Mouse (Mus musculus): ENCODE data around the gene Btg3.
"Not testable (repeated sequence)": the region's sequence is repeated elsewhere in the genome, so short reads cannot be mapped to it uniquely, and the experiment has no call there.

The Btg3 gene

DNA sequence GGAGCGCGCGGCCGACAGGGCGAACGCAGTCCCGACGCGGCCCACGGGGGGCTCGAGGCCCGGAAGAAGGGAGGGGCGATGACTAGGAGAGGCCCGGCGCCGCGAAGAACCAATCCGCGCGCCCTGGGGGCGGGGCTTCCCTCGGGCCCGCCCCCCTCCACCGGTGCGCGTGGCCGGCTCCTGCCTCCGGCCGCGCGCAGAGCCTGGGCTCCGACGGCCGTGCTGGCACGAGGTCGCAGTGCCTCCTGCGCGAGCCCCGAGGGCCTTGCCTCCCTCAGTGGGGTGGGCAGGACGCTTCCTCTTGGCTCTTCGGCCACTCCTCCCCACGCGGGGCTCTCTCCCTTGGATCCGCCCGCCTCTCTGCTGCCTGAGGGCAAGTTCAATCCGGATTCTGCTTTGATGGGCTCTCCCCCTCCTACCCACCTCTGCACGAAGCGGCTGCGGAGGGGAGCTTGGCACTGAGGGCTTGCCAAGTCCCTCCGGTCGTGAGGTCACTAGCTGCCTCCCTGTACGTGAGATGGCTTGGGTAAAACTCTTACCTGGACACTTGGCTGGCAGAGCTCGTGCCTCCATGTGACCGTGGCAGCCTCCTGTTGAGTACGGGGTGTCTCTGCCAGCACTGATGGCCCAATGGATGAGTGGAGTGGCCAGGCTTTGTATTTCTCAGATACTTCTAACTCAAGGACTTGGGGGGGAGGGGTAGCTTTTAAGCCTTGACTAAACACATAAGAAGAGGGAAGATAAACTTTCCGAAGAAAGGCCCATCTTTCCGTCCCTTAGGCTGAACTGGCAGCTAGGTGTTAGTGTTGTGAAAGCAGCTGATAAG, at the start of gene Btg3:
Btg3 (minus strand) TSS at position 448 of the 826 bp plus-strand sequence.
- peak; percentile 38 for DNase-seq (ENCODE audit: low read depth, low spot score)

GRCm38 (mm10) chr16:78417733-78418132, 40.7 kb upstream of the Btg3 start:
- DNase-seq (ENCODE audit: low read depth, low spot score), result no peak

- no peak for DNase-seq (ENCODE audit: low read depth, low spot score)
Observed at GRCm38 (mm10) chr16:78416500-78416899, 39.5 kb upstream of the Btg3 start.

GRCm38 (mm10) chr16:78409991-78410390, 33.0 kb upstream of the Btg3 start:
- DNase-seq (ENCODE audit: low read depth, low spot score), result no peak

DNA sequence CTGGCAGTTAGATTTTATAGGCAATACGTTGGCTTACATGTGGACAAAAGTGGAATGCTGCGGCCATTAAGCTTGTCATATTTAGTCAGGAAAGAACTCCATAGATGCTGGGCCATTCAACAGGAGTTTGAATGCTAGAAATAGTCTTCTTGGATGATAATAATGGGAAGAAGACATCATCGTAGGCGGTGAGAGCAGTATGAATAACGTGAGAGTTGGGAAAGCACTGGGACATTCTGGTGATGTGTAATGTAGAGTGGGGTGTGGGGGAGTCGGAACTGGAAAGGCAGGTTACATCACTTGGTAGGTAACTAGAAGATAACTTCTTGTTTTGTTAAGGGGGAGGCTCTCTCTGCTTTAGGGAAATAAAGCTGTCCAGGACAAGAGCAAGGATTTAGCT, 30.9 kb upstream of the Btg3 start:
- DNase-seq (ENCODE audit: low read depth, low spot score), result peak; percentile 18

- no peak for DNase-seq (ENCODE audit: low read depth, low spot score)
Observed at GRCm38 (mm10) chr16:78406657-78407056, 29.7 kb upstream of the Btg3 start.

GRCm38 (mm10) chr16:78402316-78402715, 25.3 kb upstream of the Btg3 start:
- DNase-seq (ENCODE audit: low read depth, low spot score), result no peak

- DNase-seq (ENCODE audit: low read depth, low spot score), result no peak
Observed at GRCm38 (mm10) chr16:78399423-78399822, 22.4 kb upstream of the Btg3 start.

- no peak for DNase-seq (ENCODE audit: low read depth, low spot score)
Observed at GRCm38 (mm10) chr16:78398734-78399133, 21.7 kb upstream of the Btg3 start.

DNA sequence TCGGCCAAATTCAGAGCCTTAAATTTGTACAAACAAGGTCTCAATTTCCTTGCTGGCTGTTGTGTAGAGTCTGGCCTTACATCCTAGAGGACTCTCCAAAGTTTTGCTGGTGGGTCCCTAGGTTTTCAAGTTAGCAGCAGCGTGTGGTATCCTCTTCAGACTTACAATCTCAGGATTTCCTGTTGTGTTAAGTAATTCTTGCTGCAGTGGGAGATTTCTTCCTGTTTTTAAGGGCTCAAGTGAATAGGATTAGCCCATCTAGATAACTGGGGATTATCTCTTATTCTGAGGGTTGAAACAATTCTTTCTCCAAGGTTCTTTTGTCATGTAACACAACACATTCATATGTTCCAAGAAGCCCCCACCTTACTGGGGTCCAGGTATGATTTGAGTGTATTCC, 14.4 kb upstream of the Btg3 start:
- DNase-seq (ENCODE audit: low read depth, low spot score), result no peak

- DNase-seq (ENCODE audit: low read depth, low spot score), result no peak
Observed at GRCm38 (mm10) chr16:78389986-78390385, 13.0 kb upstream of the Btg3 start.

- DNase-seq (ENCODE audit: low read depth, low spot score), result no peak
Observed at GRCm38 (mm10) chr16:78389122-78389521, 12.1 kb upstream of the Btg3 start.

DNA sequence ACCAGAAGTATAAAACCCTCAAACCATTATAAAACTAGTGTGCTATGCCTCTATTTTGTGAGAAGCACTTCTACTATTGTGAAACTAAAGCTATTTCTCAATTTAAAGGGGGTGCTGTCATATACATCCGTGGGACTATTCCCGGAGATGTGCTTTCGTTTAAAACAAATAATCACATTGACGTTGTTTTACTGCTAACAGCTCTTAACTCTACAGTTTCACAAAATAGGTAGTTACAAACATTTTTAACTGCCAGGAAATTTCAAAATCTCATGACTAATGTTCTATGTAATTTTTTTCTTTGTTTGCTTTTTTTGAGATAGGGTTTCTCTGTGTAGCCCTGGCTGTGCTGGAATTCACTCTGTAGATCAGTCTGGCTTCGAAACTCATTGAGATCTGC, 1.5 kb upstream of the Btg3 start:
- DNase-seq (ENCODE audit: low read depth, low spot score), result no peak

DNA sequence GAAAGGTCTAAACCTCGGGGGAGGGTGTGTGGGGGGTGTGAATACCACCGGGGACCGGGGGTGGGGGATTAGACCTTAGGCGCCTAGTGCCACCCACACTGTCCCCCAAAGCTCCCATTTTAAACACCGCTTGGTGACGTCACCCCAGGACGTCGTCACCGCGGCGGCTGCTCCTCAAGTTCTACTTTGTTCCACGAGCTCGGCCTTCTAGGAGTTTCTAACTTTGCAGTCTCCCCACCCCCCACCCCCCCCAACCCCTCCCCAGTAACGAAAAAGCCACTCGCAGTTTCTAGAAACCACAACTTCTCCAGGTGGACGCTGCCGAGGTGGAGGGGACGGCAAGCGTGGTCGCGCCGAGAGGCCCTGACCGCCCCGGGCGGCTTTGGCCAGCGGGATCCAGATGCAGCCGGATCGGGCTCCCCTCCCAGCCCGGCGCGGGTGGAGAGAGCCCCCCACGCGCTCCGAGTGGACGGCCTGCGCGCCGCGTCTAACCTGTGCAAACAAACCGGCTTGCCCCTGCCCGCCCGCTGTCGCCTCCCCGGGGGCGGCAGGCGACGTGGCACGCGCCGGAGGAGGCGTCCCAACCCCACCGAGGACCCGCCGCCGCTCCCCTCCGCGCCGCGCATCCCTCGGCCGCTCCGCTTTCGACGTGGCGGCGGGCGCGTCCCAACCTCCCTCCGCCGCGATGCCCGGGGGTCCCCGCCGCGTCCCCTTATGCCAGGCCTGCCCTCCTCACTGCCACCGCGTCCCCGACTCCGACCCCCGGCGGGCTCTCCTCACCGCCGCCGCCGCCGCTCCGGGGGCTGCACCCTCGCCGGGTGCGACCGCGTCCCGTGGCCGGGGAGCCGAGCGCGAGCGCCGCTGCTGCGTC, 936 bp downstream of the Btg3 start:
- no peak for DNase-seq (ENCODE audit: low read depth, low spot score)

GRCm38 (mm10) chr16:78375222-78375621, 1.8 kb downstream of the Btg3 start:
- DNase-seq (ENCODE audit: low read depth, low spot score), result no peak

- DNase-seq (ENCODE audit: low read depth, low spot score), result no peak
Observed at GRCm38 (mm10) chr16:78373743-78374142, 3.2 kb downstream of the Btg3 start.

DNA sequence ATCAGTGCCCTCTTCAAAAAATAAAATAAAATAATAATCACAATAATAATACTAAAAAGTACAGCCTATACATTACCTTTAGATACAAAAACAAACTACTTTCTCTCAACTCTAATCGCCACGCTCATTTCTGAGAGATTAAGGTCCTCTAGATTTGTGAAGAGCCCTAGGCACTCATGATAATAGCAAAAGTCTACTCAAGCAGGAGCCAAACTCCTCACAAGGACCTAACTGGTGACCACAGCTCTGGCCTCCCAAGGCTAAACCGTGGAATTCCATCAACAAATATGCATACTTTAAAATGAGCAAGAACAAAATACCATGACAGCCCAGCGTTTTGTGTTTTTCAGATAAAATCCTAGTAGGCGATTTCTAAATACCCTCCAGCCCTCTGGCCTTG, 4.2 kb downstream of the Btg3 start:
- DNase-seq (ENCODE audit: low read depth, low spot score), result no peak

DNA sequence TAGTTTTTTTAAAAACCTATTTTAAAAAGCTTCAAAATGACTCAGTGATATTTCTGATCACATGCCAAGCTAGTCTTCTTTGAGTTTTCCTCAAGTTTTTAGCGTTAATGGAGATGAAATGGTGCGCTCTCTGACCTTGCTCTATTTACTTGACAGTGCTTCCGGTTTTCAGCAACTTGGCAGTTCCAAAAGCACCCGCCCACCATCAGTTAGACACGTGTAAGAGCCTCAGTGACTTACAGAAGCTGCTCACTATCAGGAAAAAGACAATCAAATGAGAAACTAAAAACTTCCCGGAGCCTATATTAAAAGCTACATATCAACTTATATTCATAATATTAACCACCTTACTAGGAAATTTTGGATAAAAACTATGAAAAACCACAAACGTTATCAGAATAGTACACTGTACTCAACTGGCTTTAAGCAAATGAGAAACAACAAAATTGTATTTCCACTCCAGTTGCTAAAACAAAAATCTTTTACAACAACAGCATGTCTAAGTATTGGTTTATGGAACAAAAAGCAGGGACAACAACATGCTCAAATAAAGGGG, 5.4 kb downstream of the Btg3 start:
- no peak for DNase-seq (ENCODE audit: low read depth, low spot score)

- not testable (repeated sequence) for DNase-seq (ENCODE audit: low read depth, low spot score)
Observed at GRCm38 (mm10) chr16:78364554-78364953, 12.4 kb downstream of the Btg3 start.

- DNase-seq (ENCODE audit: low read depth, low spot score), result no peak
Observed at GRCm38 (mm10) chr16:78361466-78361865, 15.5 kb downstream of the Btg3 start.

DNA sequence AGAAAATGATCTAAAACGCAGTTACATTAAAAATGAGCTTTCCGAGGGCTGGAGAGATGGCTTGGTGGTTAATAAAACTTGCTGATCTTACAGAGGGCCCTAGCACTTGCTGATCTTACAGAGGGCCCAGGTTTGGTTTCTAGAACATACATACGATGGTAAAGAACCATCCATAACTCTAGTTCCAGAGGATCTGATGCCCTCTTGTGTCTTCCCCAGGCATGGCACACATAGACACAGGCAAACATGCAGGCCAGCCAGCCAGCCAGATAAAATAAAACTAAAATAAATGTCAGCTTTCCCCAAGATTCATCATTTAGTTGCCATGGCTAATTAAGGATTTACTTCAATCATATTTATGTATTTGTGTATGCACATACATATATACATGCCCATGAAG, 19.2 kb downstream of the Btg3 start:
- DNase-seq (ENCODE audit: low read depth, low spot score), result no peak

GRCm38 (mm10) chr16:78347328-78347926, 29.6 kb downstream of the Btg3 start:
- no peak for DNase-seq (ENCODE audit: low read depth, low spot score)

Data from telencephalon, adult 2 months (tissue).